Mouse (Mus musculus) MEL (cell line): ENCODE measurements around the gene Mindy1.

ENCODE experiments used
- CTCF ChIP-seq, 3 experiments: IDR thresholded peaks in 2 of 3; conservative IDR thresholded peaks in 1 of 3; 2 replicates each; pipeline ENCODE4 v1.5.1; 2011 to 2012; ENCODE audit warnings: low read length in 3 of 3, low read depth in 2 of 3, mild to moderate bottlenecking in 2 of 3, improper control_type of control experiment in 1 of 3, inconsistent platforms in 1 of 3, mixed read lengths in 1 of 3, moderate library complexity in 1 of 3; ENCODE audit not compliant: control insufficient read depth in 1 of 3, insufficient read depth in 1 of 3, poor library complexity in 1 of 3, severe bottlenecking in 1 of 3
- E2F4 ChIP-seq: IDR thresholded peaks from 2 replicates; pipeline ENCODE4 v1.6.1; 2011; ENCODE audit warnings: low read depth, low read length, improper control_type of control experiment, borderline replicate concordance
- USF1 ChIP-seq: IDR thresholded peaks from 2 replicates; pipeline ENCODE4 v1.6.1; 2014; ENCODE audit warnings: low read depth, mild to moderate bottlenecking, inconsistent platforms, low read length, improper control_type of control experiment, moderate library complexity

GRCm38 (mm10) chr3:95280747-95281146, 398 bp upstream of the Mindy1 start:
- no peak for TF ChIP-seq E2F4
- TF ChIP-seq CTCF (IDR thresholded peaks at IDR 0.05 in 2 of 3, conservative IDR thresholded peaks at IDR 0.05 in 1 of 3; ENCODE audit: control insufficient read depth in 1 of 3, insufficient read depth in 1 of 3, low read depth in 2 of 3, low read length in 3 of 3, poor library complexity in 1 of 3, severe bottlenecking in 1 of 3): no peak
- TF ChIP-seq USF1: no peak
